Mouse (Mus musculus): ENCODE results near the gene Slc39a8. TPM values are rescaled to one million over a fixed set of nuclear protein-coding genes. Genes with fewer than 3 reads are reported as not detected.

Slc39a8 gene
- polyA plus RNA-seq, 2 experiments, result 27.5 to 55.4 TPM

DNA sequence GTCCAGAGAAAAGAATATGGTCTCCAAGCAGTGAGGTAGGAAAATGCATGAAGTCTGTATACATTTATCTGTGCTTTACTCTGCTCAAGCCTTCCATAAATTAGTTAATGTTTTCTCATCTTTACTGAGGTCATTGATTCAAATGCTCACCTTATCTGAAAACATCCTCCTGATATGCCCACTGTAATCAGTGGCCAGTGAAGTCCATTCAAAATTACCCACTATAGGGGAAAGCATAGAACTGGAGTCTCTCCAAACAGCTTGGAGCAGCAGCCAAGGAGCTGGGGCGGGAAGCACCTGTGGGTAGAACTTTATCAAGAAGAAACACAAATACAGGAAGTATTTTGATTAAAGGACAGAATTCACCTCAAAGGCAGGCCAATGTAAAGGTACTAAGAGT, 19.8 kb downstream of the Slc39a8 start:
- no peak for TF ChIP-seq EP300 (IDR thresholded peaks at IDR 0.05; ENCODE audit: low read depth)
- TF ChIP-seq CTCF (IDR thresholded peaks at IDR 0.05; ENCODE audit: low read depth), result no peak
- Histone ChIP-seq H3K27ac (no peak overlapping the region), H3K9ac (replicated peaks) (no peak overlapping the region), H3K4me2 (ENCODE audit: low read depth) (no peak overlapping the region), H3K36me3 (replicated peaks; ENCODE audit: control insufficient read depth, insufficient read depth, low read depth) (peaks cover 7% of the 10 kb centered on the region), H3K4me1 (replicated peaks; ENCODE audit: control insufficient read depth in 2 of 2, insufficient read depth in 2 of 2, low read length in 1 of 2) (peaks cover 38 to 43% of the 10 kb centered on the region in 2 experiments), H3K9me3 (ENCODE audit: control insufficient read depth, low read length) (no peaks in the 10 kb centered on the region), H3K4me3 (ENCODE audit: insufficient read depth in 1 of 2, low read depth in 2 of 2, low read length in 2 of 2) (no peak overlapping the region), H3K27me3 (ENCODE audit: control insufficient read depth, insufficient read depth, low read length) (no peaks in the 10 kb centered on the region)
- ATAC-seq (ENCODE audit: insufficient read depth) (no peak), DNase-seq (ENCODE audit: low read depth in 3 of 3, low spot score in 3 of 3) (no peak)
- WGBS (ENCODE audit: insufficient replicate concordance), result 30% methylated on average over 1 of the region's 1 CpGs

DNA sequence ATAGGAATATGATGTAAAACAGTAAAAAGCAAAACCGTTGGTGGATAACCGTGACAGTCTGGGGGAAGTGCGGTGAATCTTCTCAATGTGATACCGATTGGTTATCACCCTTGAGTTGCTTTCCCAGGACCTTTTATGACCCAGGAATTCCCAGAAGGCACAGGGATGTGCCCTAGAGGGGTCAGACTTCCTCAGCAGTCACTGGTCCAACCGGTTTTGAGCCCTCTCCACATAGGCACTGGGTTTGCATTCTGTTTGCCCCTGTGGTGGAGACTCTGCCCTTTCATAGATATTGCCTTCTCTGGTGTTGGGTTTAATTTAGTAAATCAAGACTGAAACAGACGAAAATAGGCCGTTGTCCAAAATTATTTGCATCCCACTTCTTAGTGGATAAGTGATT, 20.8 kb downstream of the Slc39a8 start:
- Histone ChIP-seq H3K4me2 (ENCODE audit: low read depth) (no peak overlapping the region), H3K4me1 (replicated peaks; ENCODE audit: control insufficient read depth in 2 of 2, insufficient read depth in 2 of 2, low read length in 1 of 2) (peaks cover 38 to 39% of the 10 kb centered on the region in 2 experiments), H3K9me3 (ENCODE audit: control insufficient read depth, low read length) (no peaks in the 10 kb centered on the region), H3K27ac (no peak overlapping the region), H3K36me3 (replicated peaks; ENCODE audit: control insufficient read depth, insufficient read depth, low read depth) (peaks cover 7% of the 10 kb centered on the region), H3K9ac (replicated peaks) (no peak overlapping the region), H3K27me3 (ENCODE audit: control insufficient read depth, insufficient read depth, low read length) (no peaks in the 10 kb centered on the region), H3K4me3 (ENCODE audit: insufficient read depth in 1 of 2, low read depth in 2 of 2, low read length in 2 of 2) (no peak overlapping the region)
- ATAC-seq (ENCODE audit: insufficient read depth) (no peak), DNase-seq (ENCODE audit: low read depth in 3 of 3, low spot score in 3 of 3) (no peak)
- WGBS (ENCODE audit: insufficient replicate concordance), result 70% methylated on average over 7 of the region's 7 CpGs
- TF ChIP-seq EP300 (IDR thresholded peaks at IDR 0.05; ENCODE audit: low read depth) (no peak), CTCF (IDR thresholded peaks at IDR 0.05; ENCODE audit: low read depth) (no peak)

DNA sequence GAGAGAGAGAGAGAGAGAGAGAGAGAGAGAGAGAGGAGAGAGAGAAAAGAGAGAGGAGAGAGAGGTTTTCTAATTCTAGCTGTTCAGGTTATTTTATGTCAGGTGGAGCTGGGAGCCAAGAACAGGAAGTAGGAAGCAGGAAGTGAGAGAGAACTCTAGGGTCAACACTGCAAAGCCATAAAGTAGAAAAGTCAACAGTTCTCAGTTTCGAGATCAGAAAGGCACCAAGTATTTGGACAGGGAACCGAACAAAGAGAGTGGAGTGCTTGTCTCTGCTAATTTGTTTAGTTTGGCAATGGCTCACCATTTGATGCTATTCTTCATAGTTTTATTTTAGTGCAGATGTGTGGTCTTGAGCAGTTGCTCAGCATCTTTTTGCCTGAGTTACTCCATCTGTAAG, 26.5 kb downstream of the Slc39a8 start:
- no peak for ATAC-seq (ENCODE audit: insufficient read depth)
- Histone ChIP-seq H3K4me1 (replicated peaks; ENCODE audit: control insufficient read depth in 2 of 2, insufficient read depth in 2 of 2, low read length in 1 of 2) (peaks cover 17 to 19% of the 10 kb centered on the region in 2 experiments), H3K4me3 (ENCODE audit: insufficient read depth in 1 of 2, low read depth in 2 of 2, low read length in 2 of 2) (no peak overlapping the region), H3K36me3 (replicated peaks; ENCODE audit: control insufficient read depth, insufficient read depth, low read depth) (peaks cover 16% of the 10 kb centered on the region), H3K27me3 (ENCODE audit: control insufficient read depth, insufficient read depth, low read length) (no peaks in the 10 kb centered on the region), H3K9me3 (ENCODE audit: control insufficient read depth, low read length) (no peaks in the 10 kb centered on the region), H3K4me2 (ENCODE audit: low read depth) (no peak overlapping the region), H3K9ac (replicated peaks) (no peak overlapping the region), H3K27ac (no peak overlapping the region)
- TF ChIP-seq EP300 (IDR thresholded peaks at IDR 0.05; ENCODE audit: low read depth) (no peak), CTCF (IDR thresholded peaks at IDR 0.05; ENCODE audit: low read depth) (no peak)
- 69% methylated on average over 2 of the region's 2 CpGs for WGBS (ENCODE audit: insufficient replicate concordance)
- no peak for DNase-seq (ENCODE audit: low read depth in 3 of 3, low spot score in 3 of 3)

DNA sequence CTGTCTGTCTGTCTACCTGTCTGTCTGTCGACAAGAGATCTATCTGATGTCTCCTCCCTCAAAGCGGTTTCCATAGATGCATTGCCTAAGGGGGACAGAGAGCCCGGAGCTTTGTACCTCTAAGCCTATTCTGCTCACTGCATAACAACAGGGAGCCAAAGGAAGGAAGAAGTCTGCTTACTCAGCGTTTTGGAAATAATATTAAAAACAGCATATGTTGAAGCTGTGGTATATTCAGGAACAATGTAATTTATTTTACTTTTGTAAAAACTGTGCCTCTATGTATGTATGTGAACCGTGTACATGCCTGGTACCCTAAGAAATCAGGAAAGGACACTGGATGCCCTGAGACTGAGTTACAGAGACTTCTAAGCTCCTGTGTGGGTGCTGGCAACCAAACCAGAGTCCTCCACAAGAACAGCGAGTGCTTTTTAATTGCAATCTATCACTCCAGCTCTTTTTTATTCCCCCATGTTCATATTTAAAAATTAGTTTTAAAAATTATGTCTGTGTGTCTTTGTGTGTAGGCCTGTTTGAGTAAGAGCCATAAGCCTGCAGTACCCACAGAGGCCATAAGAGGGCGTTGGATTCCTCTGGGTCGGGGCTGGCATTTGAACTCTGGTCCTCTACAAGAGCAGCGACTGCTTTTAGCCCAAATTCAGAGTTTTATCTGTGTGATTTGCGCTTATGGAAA, 28.7 kb downstream of the Slc39a8 start:
- H3K27ac ChIP-seq, result no peak overlapping the region; the same call in 1 of the 2 replicates

GRCm38 (mm10) chr3:135854298-135854984, 29.4 kb downstream of the Slc39a8 start:
- Histone ChIP-seq H3K4me2 (ENCODE audit: low read depth) (peak overlapping the region; percentile 41), H3K36me3 (replicated peaks; ENCODE audit: control insufficient read depth, insufficient read depth, low read depth) (peaks cover 30% of the 10 kb centered on the region), H3K9me3 (ENCODE audit: control insufficient read depth, low read length) (no peaks in the 10 kb centered on the region), H3K4me1 (replicated peaks; ENCODE audit: control insufficient read depth in 2 of 2, insufficient read depth in 2 of 2, low read length in 1 of 2) (peaks cover 17 to 19% of the 10 kb centered on the region in 2 experiments), H3K27me3 (ENCODE audit: control insufficient read depth, insufficient read depth, low read length) (no peaks in the 10 kb centered on the region), H3K4me3 (ENCODE audit: insufficient read depth in 1 of 2, low read depth in 2 of 2, low read length in 2 of 2) (no peak overlapping the region), H3K27ac (peak overlapping the region; percentile 20; the same call in 1 of the 2 replicates), H3K9ac (replicated peaks) (no peak overlapping the region)
- peak; percentile 1; the same call in 1 of the 2 replicates for TF ChIP-seq CTCF (IDR thresholded peaks at IDR 0.05; ENCODE audit: low read depth)
- no peak for TF ChIP-seq EP300 (IDR thresholded peaks at IDR 0.05; ENCODE audit: low read depth)
- WGBS (ENCODE audit: insufficient replicate concordance), result 65% methylated on average over 14 of the region's 14 CpGs
- ATAC-seq (ENCODE audit: insufficient read depth) (peak; percentile 92), DNase-seq (ENCODE audit: low read depth in 3 of 3, low spot score in 3 of 3) (peak; percentile 49 to 54 (median 51))

More for the DNA sequence above, 28.7 kb downstream of the Slc39a8 start:
- Histone ChIP-seq H3K27me3 (ENCODE audit: control insufficient read depth, insufficient read depth, low read length) (no peaks in the 10 kb centered on the region), H3K9me3 (ENCODE audit: control insufficient read depth, low read length) (no peaks in the 10 kb centered on the region), H3K4me1 (replicated peaks; ENCODE audit: control insufficient read depth in 2 of 2, insufficient read depth in 2 of 2, low read length in 1 of 2) (peaks cover 17 to 19% of the 10 kb centered on the region in 2 experiments), H3K4me3 (ENCODE audit: insufficient read depth in 1 of 2, low read depth in 2 of 2, low read length in 2 of 2) (no peak overlapping the region), H3K4me2 (ENCODE audit: low read depth) (peak overlapping the region; percentile 41), H3K9ac (replicated peaks) (no peak overlapping the region), H3K36me3 (replicated peaks; ENCODE audit: control insufficient read depth, insufficient read depth, low read depth) (peaks cover 29% of the 10 kb centered on the region)
- no peak for DNase-seq (ENCODE audit: low read depth in 3 of 3, low spot score in 3 of 3)
- WGBS (ENCODE audit: insufficient replicate concordance), result 74% methylated on average over 10 of the region's 10 CpGs
- ATAC-seq (ENCODE audit: insufficient read depth), result peak; percentile 16; the same call in 1 of the 2 replicates
- TF ChIP-seq CTCF (IDR thresholded peaks at IDR 0.05; ENCODE audit: low read depth) (peak; percentile 63), EP300 (IDR thresholded peaks at IDR 0.05; ENCODE audit: low read depth) (no peak)

Measured in liver, embryonic 14.5 days (tissue).